Mouse (Mus musculus) kidney, adult 2 months (tissue): Measurements from ENCODE around the gene Epb41l3. TPM values are rescaled to one million over a fixed set of nuclear protein-coding genes. Genes with fewer than 3 reads are reported as not detected.

Source experiments
- DNase-seq: peaks from one replicate; pipeline ENCODE4 v3.0.0; 2021
- H3K27ac ChIP-seq: fragments of 200-500 bp; 2 replicates; pipeline ENCODE4 v1.5.1; 2012; ENCODE audit warnings: low read depth, low read length, control low read depth, inconsistent platforms; ENCODE audit not compliant: insufficient read depth
- H3K27me3 ChIP-seq: fragments of 200-500 bp; replicated peaks from 2 replicates; pipeline ENCODE4 v1.6.1; 2012; ENCODE audit warnings: mild to moderate bottlenecking, moderate library complexity, low read length, inconsistent platforms; ENCODE audit not compliant: control insufficient read depth, insufficient read depth
- H3K36me3 ChIP-seq: fragments of 200-500 bp; 2 replicates; pipeline ENCODE4 v1.6.1; 2012; ENCODE audit warnings: mild to moderate bottlenecking, moderate library complexity, low read length, inconsistent platforms; ENCODE audit not compliant: control insufficient read depth, insufficient read depth
- H3K4me1 ChIP-seq: fragments of 200-500 bp; 2 replicates; pipeline ENCODE4 v1.6.1; 2011; ENCODE audit warnings: low read length; ENCODE audit not compliant: control insufficient read depth, insufficient read depth
- H3K4me3 ChIP-seq: fragments of 200-500 bp; 2 replicates; pipeline ENCODE4 v1.5.1; 2011; ENCODE audit warnings: mild to moderate bottlenecking, low read depth, low read length, control low read depth; ENCODE audit not compliant: insufficient read depth
- CTCF ChIP-seq: fragments of 200-500 bp; conservative IDR thresholded peaks from 2 replicates; pipeline ENCODE4 v1.5.1; 2011; ENCODE audit warnings: low read depth, mild to moderate bottlenecking, control low read depth, low read length, moderate library complexity, mixed read lengths; ENCODE audit not compliant: insufficient read depth, insufficient read length
- POLR2A ChIP-seq: fragments of 200-500 bp; IDR thresholded peaks from one replicate; pipeline ENCODE4 v1.6.1; 2011; ENCODE audit warnings: low read depth, low read length, control low read depth
- WGBS: fragments of 180-500 bp; shearing (Covaris S2); methylation state at CpG from one replicate; pipeline ENCODE4 v1.1.7; 2018; 5-methylcytosine and 5-hydroxymethylcytosine counted together
- polyA plus RNA-seq: library from polyadenylated mRNA; depleted of rRNA; stranded (reverse); fragments of >200 nt; gene quantifications from 2 replicates; pipeline ENCODE4 v1.2.3, GENCODE M21; 2012

Gene Epb41l3
- polyA plus RNA-seq, 1 experiment, result 35.5 TPM

GRCm38 (mm10) chr17:69194599-69194998 lies 119.1 kb downstream of the Epb41l3 start:
- WGBS, result 70% methylated on average over 3 of the region's 3 CpGs

GRCm38 (mm10) chr17:69195758-69196157 lies 120.3 kb downstream of the Epb41l3 start:
- H3K27me3 ChIP-seq, result no peaks in the 10 kb centered on the region
- H3K4me1 ChIP-seq, result 0 out of 2 replicates have a peak, but pooled peaks cover 5% of the 10 kb centered on the region
- H3K4me3 ChIP-seq, result no peak overlapping the region
- WGBS, result 85% methylated on average over 6 of the region's 6 CpGs
- no peak overlapping the region for H3K27ac ChIP-seq
- TF ChIP-seq CTCF (no peak), POLR2A (no peak)
- no peak for DNase-seq
- no peaks in the 10 kb centered on the region for H3K36me3 ChIP-seq

More at GRCm38 (mm10) chr17:69194599-69194998, 119.1 kb downstream of the Epb41l3 start:
- Histone ChIP-seq H3K4me3 (no peak overlapping the region), H3K27me3 (no peaks in the 10 kb centered on the region), H3K27ac (no peak overlapping the region), H3K4me1 (0 out of 2 replicates have a peak, but pooled peaks cover 5% of the 10 kb centered on the region), H3K36me3 (no peaks in the 10 kb centered on the region)
- no peak for DNase-seq
- TF ChIP-seq CTCF, result no peak
- TF ChIP-seq POLR2A, result no peak

GRCm38 (mm10) chr17:69196656-69197055 lies 121.2 kb downstream of the Epb41l3 start:
- no peaks in the 10 kb centered on the region for H3K27me3 ChIP-seq
- H3K4me1 ChIP-seq, result 0 out of 2 replicates have a peak, but pooled peaks cover 5% of the 10 kb centered on the region
- TF ChIP-seq CTCF (no peak), POLR2A (no peak)
- H3K27ac ChIP-seq, result no peak overlapping the region
- H3K4me3 ChIP-seq, result no peak overlapping the region
- H3K36me3 ChIP-seq, result no peaks in the 10 kb centered on the region
- no peak for DNase-seq
- WGBS, result 88% methylated on average over 10 of the region's 10 CpGs

GRCm38 (mm10) chr17:69198805-69199204 lies 123.3 kb downstream of the Epb41l3 start:
- 25% methylated on average over 1 of the region's 1 CpGs for WGBS
- TF ChIP-seq CTCF (no peak), POLR2A (no peak)
- Histone ChIP-seq H3K36me3 (no peaks in the 10 kb centered on the region), H3K4me1 (no peaks in the 10 kb centered on the region), H3K4me3 (no peak overlapping the region), H3K27ac (no peak overlapping the region), H3K27me3 (no peaks in the 10 kb centered on the region)
- no peak for DNase-seq

GRCm38 (mm10) chr17:69199827-69200226 lies 124.3 kb downstream of the Epb41l3 start:
- Histone ChIP-seq H3K27me3 (no peaks in the 10 kb centered on the region), H3K4me1 (no peaks in the 10 kb centered on the region), H3K4me3 (no peak overlapping the region), H3K27ac (no peak overlapping the region), H3K36me3 (no peaks in the 10 kb centered on the region)
- TF ChIP-seq CTCF (no peak), POLR2A (no peak)
- no peak for DNase-seq
- WGBS, result 84% methylated on average over 6 of the region's 6 CpGs

- Histone ChIP-seq H3K27ac (no peak overlapping the region), H3K4me1 (no peaks in the 10 kb centered on the region), H3K4me3 (no peak overlapping the region), H3K27me3 (no peaks in the 10 kb centered on the region), H3K36me3 (no peaks in the 10 kb centered on the region)
- 93% methylated on average over 8 of the region's 8 CpGs for WGBS
- no peak for DNase-seq
- TF ChIP-seq POLR2A, result no peak
- TF ChIP-seq CTCF, result no peak
Measured at GRCm38 (mm10) chr17:69200936-69201335, 125.5 kb downstream of the Epb41l3 start.

- WGBS, result 89% methylated on average over 5 of the region's 5 CpGs
- no peaks in the 10 kb centered on the region for H3K27me3 ChIP-seq
- H3K4me3 ChIP-seq, result no peak overlapping the region
- TF ChIP-seq CTCF (no peak), POLR2A (no peak)
- no peaks in the 10 kb centered on the region; the same call in 1 of the 2 replicates for H3K36me3 ChIP-seq
- no peaks in the 10 kb centered on the region for H3K4me1 ChIP-seq
- DNase-seq, result no peak
- no peak overlapping the region for H3K27ac ChIP-seq
Measured at GRCm38 (mm10) chr17:69205282-69205999, 130.0 kb downstream of the Epb41l3 start.
